Mouse (Mus musculus): ENCODE results near the gene Necap1.

DNA sequence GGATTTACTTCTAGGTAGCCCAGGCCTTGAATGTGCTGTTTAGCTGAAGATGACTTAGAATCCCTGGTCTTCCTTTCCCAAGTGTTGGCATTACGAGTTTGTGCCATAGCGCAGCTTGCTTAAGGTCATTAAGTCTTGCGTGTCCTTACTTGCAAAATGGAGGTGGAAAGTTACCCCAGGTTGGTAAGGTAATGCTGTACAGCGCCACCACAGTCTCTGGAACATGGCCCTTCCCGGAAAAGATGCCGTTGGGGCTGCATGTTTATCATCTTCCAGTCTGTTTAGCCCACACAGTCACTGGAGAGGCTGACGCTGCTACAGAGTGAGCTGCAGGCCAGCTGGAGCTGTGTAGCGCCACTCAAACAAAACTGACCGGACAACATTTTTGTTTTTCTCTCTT lies 9.3 kb downstream of the Necap1 start:
- TF ChIP-seq EP300 (IDR thresholded peaks at IDR 0.05) (no peak), CTCF (IDR thresholded peaks at IDR 0.05) (no peak)
